Mouse (Mus musculus) CH12.LX (cell line): ENCODE data around the gene Map3k6.

Experiments used
- BHLHE40 ChIP-seq: IDR thresholded peaks from 2 replicates; pipeline ENCODE4 v1.6.1; 2011; ENCODE audit warnings: mild to moderate bottlenecking, low read depth, low read length, improper control_type of control experiment
- CTCF ChIP-seq, 2 experiments: IDR thresholded peaks in 1 of 2; conservative IDR thresholded peaks in 1 of 2; 2 replicates each; pipeline ENCODE4 v1.5.1; 2011 to 2012; ENCODE audit warnings: low read depth in 2 of 2, low read length in 2 of 2, improper control_type of control experiment in 1 of 2, inconsistent platforms in 1 of 2, mild to moderate bottlenecking in 1 of 2, moderate library complexity in 1 of 2
- EP300 ChIP-seq: IDR thresholded peaks from 2 replicates; pipeline ENCODE4 v1.6.1; 2011; ENCODE audit warnings: low read length, improper control_type of control experiment
- GABPA ChIP-seq: IDR thresholded peaks from 2 replicates; pipeline ENCODE4 v1.6.1; 2012; ENCODE audit warnings: low read depth, low read length, improper control_type of control experiment, inconsistent platforms; ENCODE audit not compliant: insufficient replicate concordance
- KAT2A ChIP-seq: IDR thresholded peaks from 2 replicates; pipeline ENCODE4 v1.6.1; 2012; ENCODE audit warnings: low read length, improper control_type of control experiment, inconsistent platforms; ENCODE audit not compliant: insufficient replicate concordance
- MAX ChIP-seq: IDR thresholded peaks from 2 replicates; pipeline ENCODE4 v1.6.1; 2011; ENCODE audit warnings: low read length, improper control_type of control experiment
- MAZ ChIP-seq: IDR thresholded peaks from 2 replicates; pipeline ENCODE4 v1.6.1; 2012; ENCODE audit warnings: low read depth, mild to moderate bottlenecking, inconsistent platforms, low read length, improper control_type of control experiment, moderate library complexity
- MXI1 ChIP-seq: IDR thresholded peaks from 2 replicates; pipeline ENCODE4 v1.6.1; 2011; ENCODE audit warnings: mild to moderate bottlenecking, low read depth, low read length, improper control_type of control experiment
- POLR2A ChIP-seq: IDR thresholded peaks from 2 replicates; pipeline ENCODE4 v1.6.1; 2011; ENCODE audit warnings: low read depth, mild to moderate bottlenecking, improper control_type of control experiment, low read length
- POLR2AphosphoS2 ChIP-seq: IDR thresholded peaks from 2 replicates; pipeline ENCODE4 v1.6.1; 2011; ENCODE audit warnings: low read depth, low read length, improper control_type of control experiment
- RAD21 ChIP-seq: IDR thresholded peaks from 2 replicates; pipeline ENCODE4 v1.6.1; 2011; ENCODE audit warnings: low read depth, mild to moderate bottlenecking, low read length, improper control_type of control experiment, moderate library complexity
- SIN3A ChIP-seq: IDR thresholded peaks from 2 replicates; pipeline ENCODE4 v1.6.1; 2012; ENCODE audit warnings: low read length, improper control_type of control experiment, inconsistent platforms
- USF1 ChIP-seq: IDR thresholded peaks from 2 replicates; pipeline ENCODE4 v1.6.1; 2014; ENCODE audit warnings: low read depth, mild to moderate bottlenecking, inconsistent platforms, low read length, improper control_type of control experiment

- TF ChIP-seq CTCF (conservative IDR thresholded peaks at IDR 0.05 in 1 of 2, IDR thresholded peaks at IDR 0.05 in 1 of 2; ENCODE audit: low read depth in 2 of 2, low read length in 2 of 2) (no peak), GABPA (no peak), USF1 (no peak), MAX (no peak), EP300 (no peak), SIN3A (no peak), MXI1 (no peak), POLR2A (no peak), POLR2AphosphoS2 (no peak), KAT2A (no peak), RAD21 (no peak), MAZ (no peak), BHLHE40 (no peak; the same call in 1 of the 2 replicates)
Observed at GRCm38 (mm10) chr4:133263756-133264155, 23.1 kb downstream of the Map3k6 start.
